Mouse (Mus musculus) urinary bladder, postnatal 4 days (tissue): Measurements from ENCODE around the gene Krtap9-3.
"Not testable (repeated sequence)": the region's sequence is repeated elsewhere in the genome, so short reads cannot be mapped to it uniquely, and the experiment has no call there.

Experiments
- DNase-seq, 2 experiments: peaks; one replicate each; pipeline ENCODE4 v3.0.0; 2021 to 2022; ENCODE audit warnings: low spot score in 2 of 2

Gene Krtap9-3

DNA sequence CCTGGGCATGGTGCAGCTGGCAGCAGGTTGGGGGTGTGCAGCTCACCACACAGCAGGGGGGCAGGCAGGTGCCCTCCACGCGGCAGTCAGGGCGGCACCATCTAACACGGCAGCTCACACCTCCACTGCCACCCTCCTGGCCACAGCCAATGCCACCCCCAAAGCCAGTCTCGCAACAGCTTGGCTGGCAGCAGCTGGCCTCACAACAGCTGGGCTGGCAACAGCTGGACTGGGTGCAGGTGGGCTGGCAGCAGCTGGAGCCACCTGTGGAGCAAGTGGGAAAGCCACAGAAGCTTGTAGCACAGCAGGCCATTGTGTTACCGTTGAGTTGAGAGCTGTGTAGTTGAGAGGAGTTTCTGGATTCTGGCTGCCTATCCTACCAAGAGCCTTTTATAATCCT lies at the start of gene Krtap9-3:
Gene Krtap9-3, minus strand, starts transcription at position 364 of the 400 bp plus-strand sequence.
- DNase-seq: not testable (repeated sequence)

DNA sequence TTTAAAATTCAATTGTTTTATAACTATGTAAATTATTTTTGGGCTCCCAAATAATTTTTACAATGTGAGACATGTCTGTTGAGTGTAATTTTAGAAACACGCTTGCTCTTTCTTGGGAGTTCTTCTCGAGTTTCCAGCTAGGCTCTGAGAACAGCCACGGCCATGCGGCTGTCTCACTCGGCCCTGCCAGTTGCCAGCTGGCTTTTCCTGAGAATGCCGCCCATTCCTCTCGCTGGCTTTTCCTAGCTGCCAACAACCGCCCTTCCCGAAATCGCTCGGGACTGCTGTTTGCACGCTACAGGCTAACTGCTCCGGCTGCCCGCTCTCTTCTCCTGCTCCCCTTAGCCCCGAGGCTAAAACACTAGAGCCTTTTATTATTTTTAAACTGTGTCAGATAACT lies 48.5 kb upstream of the Krtap9-3 start:
- no peak for DNase-seq

DNA sequence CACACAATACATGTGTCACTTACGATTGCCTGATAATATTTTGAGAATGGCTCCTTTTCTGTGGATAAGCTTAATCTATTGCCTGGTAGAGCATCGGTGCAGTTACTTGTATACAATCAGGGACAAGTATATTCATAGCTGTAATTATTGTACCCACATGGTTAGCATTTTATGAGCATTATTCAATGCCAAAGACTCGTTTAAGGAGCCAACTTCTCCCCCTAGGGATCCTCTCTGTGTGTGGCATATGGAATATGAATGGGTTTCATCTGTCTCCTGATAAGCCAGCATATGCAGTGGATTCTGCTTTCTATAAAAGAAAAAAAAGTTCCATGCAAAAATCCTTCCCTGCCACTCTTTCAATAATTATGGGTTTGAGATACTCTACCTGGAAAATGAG lies 46.4 kb upstream of the Krtap9-3 start:
- DNase-seq: no peak

DNA sequence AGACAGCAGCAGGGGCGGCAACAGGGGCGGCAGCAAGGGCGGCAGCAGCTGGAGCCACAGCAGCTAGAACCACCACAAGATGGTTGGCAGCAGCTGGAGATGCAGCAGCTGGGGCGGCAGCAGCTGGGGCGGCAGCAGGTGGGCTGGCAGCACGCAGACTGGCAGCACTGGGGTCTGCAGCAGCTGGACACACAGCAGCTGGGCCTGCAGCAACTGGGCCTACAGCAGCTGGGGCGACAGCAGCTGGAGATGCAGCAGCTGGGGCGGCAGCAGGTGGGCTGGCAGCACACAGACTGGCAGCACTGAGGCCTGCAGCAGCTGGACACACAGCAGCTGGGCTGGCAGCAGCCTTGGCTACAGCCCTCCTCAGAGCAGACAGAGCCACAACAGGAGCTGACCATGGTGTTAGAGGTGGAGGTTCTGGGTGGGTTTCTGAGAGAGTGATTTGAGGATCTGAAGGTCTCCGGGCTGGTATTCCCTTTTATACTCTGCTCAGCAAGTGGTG lies 45.8 kb upstream of the Krtap9-3 start, which contains the start of gene Krtap4-7:
Gene Krtap4-7, minus strand, starts transcription at position 455 of the 505 bp plus-strand sequence.
- not testable (repeated sequence) for DNase-seq

DNA sequence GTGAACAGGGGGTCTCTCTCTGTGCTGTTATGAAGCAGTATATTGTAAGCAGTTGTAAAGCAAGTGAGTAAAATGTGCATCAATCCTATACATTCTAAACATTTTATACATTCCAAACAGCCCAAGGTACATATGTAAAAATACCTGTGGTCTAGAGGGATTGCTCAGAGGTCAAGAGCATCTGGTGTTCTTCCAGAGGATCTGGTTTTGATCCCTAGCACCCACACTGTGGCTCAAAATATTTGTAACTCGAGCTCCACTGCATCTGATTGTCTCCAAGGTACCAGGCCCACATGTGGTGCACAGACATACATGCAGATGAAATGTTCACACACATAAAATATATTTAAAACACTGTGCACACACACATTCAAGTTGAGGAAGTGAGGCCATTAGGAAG lies 43.0 kb upstream of the Krtap9-3 start:
- DNase-seq: no peak

DNA sequence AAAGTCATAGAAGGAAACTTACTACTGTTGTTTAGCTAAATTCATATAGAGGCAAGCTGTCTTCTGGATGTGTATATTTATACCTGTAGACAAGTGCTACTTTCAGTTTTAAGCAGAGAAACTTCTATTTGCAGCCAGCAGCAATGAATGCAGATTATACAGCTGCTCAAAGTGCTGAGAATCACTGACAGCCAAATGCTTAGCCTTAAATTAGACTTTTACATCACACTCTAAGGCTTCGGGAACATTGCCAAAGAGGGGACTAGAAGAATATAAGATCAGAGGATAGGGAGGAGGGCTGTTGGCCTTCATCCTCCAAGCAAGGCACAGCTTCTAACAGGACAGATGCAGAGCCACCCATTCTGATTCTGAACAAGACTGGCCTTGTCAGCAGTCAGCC lies 39.2 kb upstream of the Krtap9-3 start:
- no peak for DNase-seq

DNA sequence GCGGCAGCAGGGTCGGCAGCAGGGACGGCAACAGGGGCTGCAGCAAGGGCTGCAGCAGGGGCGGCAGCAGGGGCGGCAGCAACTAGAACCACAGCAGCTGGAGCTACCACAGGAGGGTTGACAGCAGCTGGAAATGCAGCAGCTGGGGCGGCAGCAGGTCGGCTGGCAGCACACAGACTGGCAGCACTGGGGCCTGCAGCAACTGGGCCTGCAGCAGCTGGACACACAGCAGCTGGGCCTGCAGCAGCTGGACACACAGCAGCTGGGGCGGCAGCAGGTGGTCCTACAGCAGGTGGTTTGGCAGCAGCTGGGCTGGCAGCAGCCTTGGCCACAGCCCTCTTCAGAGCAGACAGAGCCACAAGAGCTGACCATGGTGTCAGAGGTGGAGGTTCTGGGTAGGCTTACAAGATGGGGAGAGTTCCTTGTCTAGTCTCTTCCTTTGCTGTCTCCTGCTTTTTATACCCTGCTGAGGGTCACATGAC lies 36.8 kb upstream of the Krtap9-3 start, which contains the start of gene Krtap4-2:
Gene Krtap4-2, minus strand, starts transcription at position 432 of the 482 bp plus-strand sequence.
- DNase-seq: no peak

DNA sequence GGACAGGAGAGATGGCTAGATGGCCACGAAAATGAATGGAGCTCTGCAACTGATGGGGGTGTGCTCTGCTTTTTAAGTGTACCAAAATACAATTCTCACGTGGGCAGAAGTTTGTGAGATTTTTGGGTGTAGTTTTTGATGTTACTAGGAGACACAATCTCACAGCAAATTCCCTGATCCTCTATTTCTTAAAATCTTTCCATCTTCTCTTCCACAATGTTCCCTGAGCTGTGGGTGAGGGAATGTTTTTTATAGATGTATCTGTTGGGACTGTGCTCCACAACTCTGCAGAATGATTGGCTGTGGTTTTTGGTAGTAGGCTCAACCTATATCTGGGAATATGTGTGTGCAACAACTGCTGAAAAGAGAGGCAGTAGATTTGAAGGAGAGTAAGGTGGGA lies 35.4 kb upstream of the Krtap9-3 start:
- DNase-seq: no peak

DNA sequence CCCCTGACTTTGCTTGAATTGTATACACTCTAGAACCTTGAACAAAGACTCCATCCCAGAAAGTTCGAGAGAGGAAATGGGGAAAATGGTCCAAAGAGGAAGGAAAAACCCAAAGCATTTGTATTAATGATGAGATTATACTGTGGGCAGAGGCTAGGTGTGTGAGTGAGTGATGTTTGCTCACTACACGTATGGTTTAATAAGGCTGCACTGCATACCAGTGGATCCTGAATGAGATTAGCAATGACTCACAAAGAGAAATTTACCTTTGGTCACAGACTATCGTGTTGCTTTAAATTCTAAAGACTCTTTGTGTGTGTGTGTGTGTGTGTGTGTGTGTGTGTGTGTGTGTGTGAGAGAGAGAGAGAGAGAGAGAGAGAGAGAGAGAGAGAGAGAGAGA lies 33.0 kb upstream of the Krtap9-3 start:
- DNase-seq: no peak

DNA sequence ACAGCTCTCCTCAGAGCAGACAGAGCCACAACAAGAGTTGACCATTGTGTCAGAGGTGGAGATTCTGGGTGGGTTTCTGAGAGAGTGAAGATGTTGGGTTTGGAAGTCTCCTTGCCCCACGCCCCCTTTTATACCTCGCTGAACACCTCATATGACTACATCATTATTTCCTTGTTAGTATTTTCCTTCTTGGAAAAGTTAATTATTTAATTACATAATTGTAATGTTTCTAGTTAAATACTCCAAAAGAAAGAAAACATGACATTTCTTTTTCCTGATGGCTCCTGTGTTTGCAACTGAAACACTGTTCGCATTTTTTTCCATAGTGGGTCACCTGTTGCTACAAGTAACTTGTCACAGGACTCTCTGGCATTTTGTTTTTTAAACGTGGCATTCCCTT lies 30.2 kb upstream of the Krtap9-3 start, which contains the start of gene Krtap4-1:
Gene Krtap4-1, minus strand, starts transcription at position 101 of the 400 bp plus-strand sequence.
- no peak for DNase-seq

DNA sequence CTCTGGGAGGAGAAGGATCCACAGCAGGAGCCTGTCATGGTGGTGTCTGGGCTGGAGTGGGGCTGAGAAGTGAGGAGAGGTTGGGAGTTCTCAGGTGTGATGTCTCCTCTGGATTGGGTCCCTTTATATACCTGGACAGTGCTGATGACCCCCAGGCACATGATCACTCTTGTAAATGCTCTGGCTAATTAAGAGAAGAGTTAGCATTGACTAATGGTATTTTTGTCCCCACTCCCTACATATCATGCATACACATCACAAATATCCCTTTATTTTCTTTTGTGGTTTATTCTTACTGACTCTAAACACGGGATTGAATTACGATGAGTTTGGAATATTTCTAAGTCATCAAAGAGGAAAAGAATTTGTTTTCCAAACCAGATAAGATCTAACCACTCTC lies 22.4 kb upstream of the Krtap9-3 start, which contains the start of gene Gm11562:
Gene Gm11562, minus strand, starts transcription at position 101 of the 400 bp plus-strand sequence.
- DNase-seq: no peak

DNA sequence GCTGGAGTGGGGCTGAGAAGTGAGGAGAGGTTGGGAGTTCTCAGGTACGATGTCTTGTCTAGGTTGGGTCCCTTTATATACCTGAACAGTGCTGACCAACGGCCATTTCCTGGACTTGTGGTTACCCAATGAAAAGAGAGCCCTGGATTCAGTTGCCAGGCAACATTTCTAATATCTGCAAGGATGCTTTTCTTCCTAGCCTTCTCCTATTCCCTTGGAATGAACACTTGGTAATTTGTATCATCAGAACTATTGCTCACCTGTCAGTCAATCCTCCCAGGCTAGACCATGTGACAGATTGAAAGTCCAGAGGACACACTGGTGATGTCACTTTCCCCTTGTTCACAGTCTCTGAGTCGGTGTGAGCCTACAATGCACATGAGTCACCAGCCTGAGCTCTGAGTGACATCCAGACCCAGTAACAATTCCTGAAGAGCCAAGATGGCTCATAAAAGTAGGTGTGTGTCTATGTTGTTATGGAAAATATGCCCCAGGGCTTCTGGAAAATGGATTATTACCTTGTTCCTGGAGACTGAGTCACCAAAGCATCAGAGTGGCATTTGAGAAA lies 17.0 kb upstream of the Krtap9-3 start, which contains the start of gene Krtap2-4:
Gene Krtap2-4, minus strand, starts transcription at position 51 of the 568 bp plus-strand sequence.
- no peak for DNase-seq

DNA sequence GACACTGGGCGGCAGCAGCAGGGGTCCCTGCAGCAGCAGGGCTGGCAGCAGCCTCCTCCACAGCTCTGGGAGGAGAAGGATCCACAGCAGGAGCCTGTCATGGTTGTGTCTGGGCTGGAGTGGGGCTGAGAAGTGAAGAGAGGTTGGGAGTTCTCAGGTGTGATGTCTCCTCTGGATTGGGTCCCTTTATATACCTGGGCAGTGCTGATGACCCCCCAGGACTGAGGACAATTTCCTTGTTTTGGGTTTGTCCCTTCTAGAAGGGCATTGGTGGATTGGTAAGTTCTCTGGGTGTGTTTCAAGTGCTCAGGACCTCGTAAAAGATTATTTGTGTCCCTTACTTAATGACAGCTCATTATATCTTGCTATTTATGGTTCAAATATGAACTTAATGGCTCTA lies 12.2 kb upstream of the Krtap9-3 start, which contains the start of gene Gm11937:
Gene Gm11937, minus strand, starts transcription at position 101 of the 400 bp plus-strand sequence.
- DNase-seq: not testable (repeated sequence)

DNA sequence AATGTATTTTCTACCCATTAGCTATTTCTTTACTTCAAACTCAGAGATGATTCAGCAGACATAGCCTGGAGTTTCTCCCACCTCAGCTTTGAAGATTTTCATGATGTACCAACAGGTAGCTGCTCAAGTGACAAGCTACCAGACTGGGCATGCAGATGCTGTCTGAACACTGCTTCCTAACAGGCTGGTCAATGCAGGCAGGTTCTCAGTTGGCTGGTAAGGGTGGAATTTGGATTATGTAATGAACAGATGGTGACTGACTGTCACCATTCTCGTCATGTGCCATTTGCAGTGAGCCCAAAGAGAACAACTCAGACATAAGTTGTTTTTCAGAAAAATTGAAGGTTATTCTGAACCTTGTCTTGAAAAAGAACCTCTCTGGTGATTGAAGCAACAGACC lies 11.2 kb upstream of the Krtap9-3 start:
- DNase-seq: no peak

DNA sequence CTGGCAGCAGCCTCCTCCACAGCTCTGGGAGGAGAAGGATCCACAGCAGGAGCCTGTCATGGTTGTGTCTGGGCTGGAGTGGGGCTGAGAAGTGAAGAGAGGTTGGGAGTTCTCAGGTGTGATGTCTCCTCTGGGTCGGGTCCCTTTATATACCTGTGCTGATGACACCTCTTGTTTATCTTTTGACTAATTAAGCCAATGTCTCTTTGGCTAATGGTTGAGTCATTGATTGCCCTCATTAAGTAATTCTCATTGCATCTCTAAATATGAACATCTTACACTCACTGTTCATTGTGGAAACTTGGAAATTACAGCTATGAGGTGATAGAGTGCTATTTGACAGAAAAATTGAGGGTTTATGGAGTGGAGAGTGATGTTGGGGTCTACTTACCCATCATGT lies 5.3 kb upstream of the Krtap9-3 start, which contains the start of gene Gm11938:
Gene Gm11938, minus strand, starts transcription at position 101 of the 400 bp plus-strand sequence.
- not testable (repeated sequence) for DNase-seq

DNA sequence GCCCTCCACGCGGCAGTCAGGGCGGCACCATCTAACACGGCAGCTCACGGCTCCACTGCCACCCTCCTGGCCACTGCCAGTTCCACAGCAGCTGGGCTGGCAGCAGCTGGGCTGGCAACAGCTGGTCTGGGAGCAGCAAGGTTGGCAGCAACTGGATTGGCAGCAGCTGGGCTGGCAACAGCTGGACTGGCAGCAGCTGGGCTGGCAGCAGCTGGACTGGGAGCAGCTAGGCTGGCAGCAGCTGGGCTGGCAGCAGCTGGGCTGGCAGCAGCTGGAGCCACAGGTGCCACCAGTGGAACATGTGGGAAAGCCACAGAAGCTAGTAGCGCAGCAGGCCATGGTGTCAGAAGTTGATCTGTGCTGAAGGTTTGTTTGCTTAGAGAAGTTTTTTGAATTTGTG lies 6.9 kb downstream of the Krtap9-3 start, which contains the start of gene Krtap1-3:
Gene Krtap1-3, minus strand, starts transcription at position 359 of the 400 bp plus-strand sequence.
- DNase-seq: no peak

DNA sequence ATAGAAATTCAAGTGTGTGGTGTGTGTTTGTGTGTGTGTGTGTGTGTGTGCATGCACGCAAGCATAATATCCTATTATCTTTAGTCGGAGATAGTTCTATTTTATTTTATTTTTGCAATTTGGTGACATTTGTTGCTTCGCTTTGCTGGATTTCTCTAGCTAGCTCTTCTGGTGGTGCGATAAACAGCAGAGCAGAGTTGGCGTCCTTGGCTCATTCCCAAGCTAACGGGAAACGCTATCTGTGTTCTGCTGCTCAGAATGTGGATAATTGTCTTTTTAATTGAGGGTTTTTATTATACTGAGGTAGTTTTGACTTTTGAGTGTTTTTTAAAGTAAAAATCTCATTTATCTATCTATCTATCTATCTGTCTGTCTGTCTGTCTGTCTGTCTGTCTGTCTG lies 12.8 kb downstream of the Krtap9-3 start:
- DNase-seq: no peak

DNA sequence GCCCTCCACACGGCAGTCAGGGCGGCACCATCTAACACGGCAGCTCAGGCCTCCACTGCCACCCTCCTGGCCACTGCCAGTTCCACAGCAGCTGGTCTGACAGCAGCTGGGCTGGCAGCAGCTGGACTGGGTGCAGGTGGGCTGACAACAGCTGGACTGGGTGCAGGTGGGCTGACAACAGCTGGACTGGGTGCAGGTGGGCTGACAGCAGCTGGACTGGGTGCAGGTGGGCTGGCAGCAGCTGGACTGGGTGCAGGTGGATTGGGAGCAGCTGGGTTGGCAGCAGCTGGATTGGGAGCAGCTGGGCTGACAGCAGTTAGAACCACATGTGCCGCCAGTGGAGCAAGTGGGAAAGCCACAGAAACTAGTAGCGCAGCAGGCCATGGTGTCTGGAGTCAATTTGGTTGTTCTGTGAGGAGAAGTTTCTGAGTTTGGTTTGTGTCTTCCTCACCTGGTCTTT lies 14.6 kb downstream of the Krtap9-3 start, which contains the start of gene Krtap1-4:
Gene Krtap1-4, minus strand, starts transcription at position 410 of the 460 bp plus-strand sequence.
- no peak for DNase-seq

DNA sequence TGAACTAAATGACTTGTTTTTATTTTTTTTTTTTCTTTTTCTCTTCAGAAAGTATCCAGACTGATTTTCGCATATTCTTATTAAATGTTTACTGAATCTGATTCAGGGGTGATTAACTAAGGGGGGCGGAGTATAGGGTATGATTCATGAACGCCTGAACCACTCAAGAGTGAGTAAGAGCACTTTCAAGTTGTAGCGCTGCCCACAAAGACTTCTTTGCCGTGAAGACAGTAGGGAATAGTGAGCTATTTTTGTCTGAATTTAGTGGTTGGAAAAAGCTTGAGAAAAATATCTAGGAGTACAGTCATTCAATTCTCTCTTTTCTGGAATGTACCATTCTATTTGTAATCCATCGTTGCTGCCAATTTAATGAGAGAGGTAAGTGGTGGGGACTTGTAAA lies 16.3 kb downstream of the Krtap9-3 start:
- DNase-seq: no peak

DNA sequence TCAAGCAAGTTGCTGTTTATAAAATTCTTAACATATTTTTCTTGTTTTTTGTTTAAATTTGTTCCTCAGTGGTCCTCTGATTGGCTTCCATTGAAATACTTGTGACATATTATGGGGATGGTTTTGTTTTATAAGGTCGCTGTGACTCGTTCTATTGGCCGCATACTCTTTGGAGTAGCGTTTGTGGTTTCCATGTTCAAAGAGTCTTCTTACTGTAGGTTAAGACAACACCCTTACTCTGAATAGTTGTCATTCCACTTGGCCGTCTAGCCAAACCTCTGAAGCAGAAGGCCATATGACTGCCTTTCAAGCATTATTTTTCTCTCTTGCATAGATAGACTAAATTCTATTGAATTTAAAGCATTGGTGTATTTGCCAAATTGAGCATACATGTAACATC lies 16.9 kb downstream of the Krtap9-3 start:
- no peak for DNase-seq

DNA sequence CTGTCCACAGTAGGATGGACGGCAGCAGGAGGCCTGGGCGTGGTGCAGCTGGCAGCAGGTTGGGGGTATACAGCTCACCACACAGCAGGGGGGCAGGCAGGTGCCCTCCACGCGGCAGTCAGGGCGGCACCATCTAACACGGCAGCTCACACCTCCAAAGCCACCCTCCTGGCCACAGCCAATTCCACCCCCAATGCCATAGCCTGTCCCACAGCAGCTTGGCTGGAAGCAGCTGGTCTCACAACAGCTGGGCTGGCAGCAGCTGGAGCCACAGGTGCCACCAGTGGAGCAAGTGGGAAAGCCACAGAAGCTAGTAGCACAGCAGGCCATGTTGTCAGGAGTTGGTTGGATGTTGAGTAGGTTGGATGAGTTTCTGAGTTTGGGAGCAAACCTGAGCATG lies 17.3 kb downstream of the Krtap9-3 start, which contains the start of gene Krtap1-5:
Gene Krtap1-5, minus strand, starts transcription at position 381 of the 400 bp plus-strand sequence.
- DNase-seq: no peak

DNA sequence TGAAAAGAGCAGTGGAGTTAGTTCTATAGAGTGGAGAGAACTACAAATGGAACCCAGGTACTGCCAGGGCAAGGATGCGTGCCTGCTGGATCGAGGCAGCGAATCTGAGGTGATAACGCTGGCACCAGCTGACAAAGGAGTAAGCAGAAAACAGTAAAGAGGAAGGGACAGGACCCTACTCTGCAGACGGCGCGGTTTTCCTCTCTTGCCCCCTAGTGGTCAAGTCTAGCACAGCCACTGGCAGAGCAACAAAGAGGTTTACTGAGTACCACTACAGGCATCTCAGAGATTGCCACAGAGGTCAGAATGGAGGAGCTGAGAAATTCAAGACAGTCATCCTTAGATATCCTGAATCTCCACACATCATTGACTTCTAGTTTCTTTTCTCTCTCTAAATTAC lies 23.8 kb downstream of the Krtap9-3 start:
- peak; percentile 57 to 84 for DNase-seq

DNA sequence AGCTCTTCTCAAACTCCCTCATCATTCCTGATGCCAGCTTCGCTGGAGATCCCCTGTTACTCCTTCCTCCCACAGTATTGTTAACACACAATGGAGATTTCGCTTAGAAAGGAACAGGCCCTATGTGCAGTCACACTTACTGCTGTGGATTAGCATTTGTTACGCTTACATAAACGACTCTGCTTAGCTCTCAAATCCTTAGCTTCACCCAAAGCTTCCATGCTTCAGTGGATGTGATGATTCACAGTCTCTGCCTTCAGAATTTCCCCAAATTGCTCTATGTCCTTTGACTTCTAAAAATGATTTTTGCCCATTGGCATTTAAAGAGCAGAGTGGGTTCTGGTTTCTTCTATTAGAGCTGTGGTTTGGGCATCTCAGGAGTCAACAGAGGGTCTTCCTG lies 24.7 kb downstream of the Krtap9-3 start:
- no peak for DNase-seq
